Mouse (Mus musculus) CH12.LX (cell line): ENCODE data around the gene Txndc16. TPM values are rescaled to one million over a fixed set of nuclear protein-coding genes. Genes with fewer than 3 reads are reported as not detected.

Source experiments
- DNase-seq: peaks from one replicate; pipeline ENCODE4 v3.0.0-alpha.2; 2013; ENCODE audit errors: extremely low read depth
- H3K27ac ChIP-seq: 2 replicates; pipeline ENCODE4 v1.5.1; 2012; ENCODE audit warnings: low read depth, mild to moderate bottlenecking, control low read depth, moderate library complexity; ENCODE audit not compliant: insufficient read depth
- H3K27me3 ChIP-seq: replicated peaks from 2 replicates; pipeline ENCODE3; 2012; ENCODE audit warnings: inconsistent platforms
- H3K36me3 ChIP-seq, 2 experiments: replicated peaks in 1 of 2; 2 replicates each; pipeline versions ENCODE3 to v1.6.1; 2012; ENCODE audit warnings: inconsistent platforms in 1 of 2, low read length in 1 of 2, mild to moderate bottlenecking in 1 of 2, mixed read lengths in 1 of 2, moderate library complexity in 1 of 2; ENCODE audit not compliant: control insufficient read depth in 1 of 2, insufficient read depth in 1 of 2
- H3K4me1 ChIP-seq, 2 experiments: 2 replicates each; pipeline ENCODE4 v1.6.1; 2012; ENCODE audit warnings: inconsistent platforms in 1 of 2, moderate library complexity in 1 of 2; ENCODE audit not compliant: insufficient read depth in 2 of 2, control insufficient read depth in 1 of 2
- H3K4me2 ChIP-seq: 2 replicates; pipeline ENCODE4 v1.6.1; 2012; ENCODE audit warnings: low read depth, mild to moderate bottlenecking, control low read depth; ENCODE audit not compliant: poor library complexity, insufficient read depth, severe bottlenecking
- H3K4me3 ChIP-seq, 3 experiments: fragments of 150-350 bp in 1 of 3; sonication (generic) in 1 of 3; replicated peaks in 1 of 3; 2 replicates each; pipeline versions ENCODE3 to v1.5.1; 2011 to 2012; ENCODE audit warnings: low read depth in 2 of 3, low read length in 2 of 3, mild to moderate bottlenecking in 2 of 3, moderate library complexity in 2 of 3, control low read depth in 1 of 3, improper control_type of control experiment in 1 of 3, inconsistent platforms in 1 of 3, mixed read lengths in 1 of 3; ENCODE audit not compliant: poor library complexity in 1 of 3
- H3K79me2 ChIP-seq: replicated peaks from 2 replicates; pipeline ENCODE4 v1.6.1; 2012; ENCODE audit warnings: mild to moderate bottlenecking, moderate library complexity; ENCODE audit not compliant: control insufficient read depth, poor library complexity, insufficient read depth, severe bottlenecking; ENCODE audit errors: extremely low read depth
- H3K9ac ChIP-seq: 2 replicates; pipeline ENCODE4 v1.6.1; 2012; ENCODE audit warnings: low read depth, mild to moderate bottlenecking, control low read depth, moderate library complexity; ENCODE audit not compliant: insufficient read depth
- H3K9me3 ChIP-seq: replicated peaks from 2 replicates; pipeline ENCODE3; 2012; ENCODE audit warnings: low read length, inconsistent platforms, mixed read lengths
- BHLHE40 ChIP-seq: IDR thresholded peaks from 2 replicates; pipeline ENCODE4 v1.6.1; 2011; ENCODE audit warnings: mild to moderate bottlenecking, low read depth, low read length, improper control_type of control experiment
- CTCF ChIP-seq, 2 experiments: IDR thresholded peaks in 1 of 2; conservative IDR thresholded peaks in 1 of 2; 2 replicates each; pipeline ENCODE4 v1.5.1; 2011 to 2012; ENCODE audit warnings: low read depth in 2 of 2, low read length in 2 of 2, improper control_type of control experiment in 1 of 2, inconsistent platforms in 1 of 2, mild to moderate bottlenecking in 1 of 2, moderate library complexity in 1 of 2
- GABPA ChIP-seq: IDR thresholded peaks from 2 replicates; pipeline ENCODE4 v1.6.1; 2012; ENCODE audit warnings: low read depth, low read length, improper control_type of control experiment, inconsistent platforms; ENCODE audit not compliant: insufficient replicate concordance
- HCFC1 ChIP-seq: IDR thresholded peaks from 2 replicates; pipeline ENCODE4 v1.6.1; 2012; ENCODE audit warnings: low read depth, mild to moderate bottlenecking, inconsistent platforms, low read length, improper control_type of control experiment
- JUN ChIP-seq: IDR thresholded peaks from 2 replicates; pipeline ENCODE4 v1.6.1; 2011; ENCODE audit warnings: low read depth, mild to moderate bottlenecking, low read length, improper control_type of control experiment, moderate library complexity; ENCODE audit not compliant: insufficient read depth
- JUND ChIP-seq: conservative IDR thresholded peaks from 2 replicates; pipeline ENCODE4 v1.6.1; 2011; ENCODE audit warnings: low read depth, low read length, improper control_type of control experiment
- KAT2A ChIP-seq: IDR thresholded peaks from 2 replicates; pipeline ENCODE4 v1.6.1; 2012; ENCODE audit warnings: low read length, improper control_type of control experiment, inconsistent platforms; ENCODE audit not compliant: insufficient replicate concordance
- MAX ChIP-seq: IDR thresholded peaks from 2 replicates; pipeline ENCODE4 v1.6.1; 2011; ENCODE audit warnings: low read length, improper control_type of control experiment
- MAZ ChIP-seq: IDR thresholded peaks from 2 replicates; pipeline ENCODE4 v1.6.1; 2012; ENCODE audit warnings: low read depth, mild to moderate bottlenecking, inconsistent platforms, low read length, improper control_type of control experiment, moderate library complexity
- MXI1 ChIP-seq: IDR thresholded peaks from 2 replicates; pipeline ENCODE4 v1.6.1; 2011; ENCODE audit warnings: mild to moderate bottlenecking, low read depth, low read length, improper control_type of control experiment
- MYC ChIP-seq: IDR thresholded peaks from 2 replicates; pipeline ENCODE4 v1.6.1; 2011; ENCODE audit warnings: low read depth, mild to moderate bottlenecking, improper control_type of control experiment, low read length
- NELFE ChIP-seq: IDR thresholded peaks from 2 replicates; pipeline ENCODE4 v1.6.1; 2011; ENCODE audit warnings: low read depth, low read length, improper control_type of control experiment
- NRF1 ChIP-seq: IDR thresholded peaks from 2 replicates; pipeline ENCODE4 v1.6.1; 2014; ENCODE audit warnings: low read depth, mild to moderate bottlenecking, inconsistent platforms, low read length, improper control_type of control experiment, moderate library complexity
- PAX5 ChIP-seq: IDR thresholded peaks from 2 replicates; pipeline ENCODE4 v1.6.1; 2012; ENCODE audit warnings: low read length, inconsistent platforms, mixed read lengths
- POLR2AphosphoS2 ChIP-seq: IDR thresholded peaks from 2 replicates; pipeline ENCODE4 v1.6.1; 2011; ENCODE audit warnings: low read depth, low read length, improper control_type of control experiment
- RAD21 ChIP-seq: IDR thresholded peaks from 2 replicates; pipeline ENCODE4 v1.6.1; 2011; ENCODE audit warnings: low read depth, mild to moderate bottlenecking, low read length, improper control_type of control experiment, moderate library complexity
- TBP ChIP-seq: conservative IDR thresholded peaks from 2 replicates; pipeline ENCODE4 v1.6.1; 2011; ENCODE audit warnings: low read depth, low read length, improper control_type of control experiment
- TCF12 ChIP-seq: IDR thresholded peaks from 2 replicates; pipeline ENCODE4 v1.6.1; 2014; ENCODE audit warnings: low read depth, mild to moderate bottlenecking, inconsistent platforms, low read length, improper control_type of control experiment
- UBTF ChIP-seq: IDR thresholded peaks from 2 replicates; pipeline ENCODE4 v1.6.1; 2012; ENCODE audit warnings: low read depth, mild to moderate bottlenecking, inconsistent platforms, low read length, improper control_type of control experiment, moderate library complexity
- USF1 ChIP-seq: IDR thresholded peaks from 2 replicates; pipeline ENCODE4 v1.6.1; 2014; ENCODE audit warnings: low read depth, mild to moderate bottlenecking, inconsistent platforms, low read length, improper control_type of control experiment
- USF2 ChIP-seq: conservative IDR thresholded peaks from 2 replicates; pipeline ENCODE4 v1.6.1; 2011; ENCODE audit warnings: low read depth, low read length, improper control_type of control experiment
- ZC3H11A ChIP-seq: IDR thresholded peaks from 2 replicates; pipeline ENCODE4 v1.6.1; 2012; ENCODE audit warnings: low read depth, mild to moderate bottlenecking, inconsistent platforms, low read length, improper control_type of control experiment
- ZKSCAN1 ChIP-seq: IDR thresholded peaks from 2 replicates; pipeline ENCODE4 v1.6.1; 2012; ENCODE audit warnings: low read depth, inconsistent platforms, low read length, improper control_type of control experiment, borderline replicate concordance
- ZMIZ1 ChIP-seq: IDR thresholded peaks from 2 replicates; pipeline ENCODE4 v1.6.1; 2012; ENCODE audit warnings: low read depth, mild to moderate bottlenecking, inconsistent platforms, low read length, improper control_type of control experiment
- ZNF384 ChIP-seq: IDR thresholded peaks from 2 replicates; pipeline ENCODE4 v1.6.1; 2012; ENCODE audit warnings: low read depth, low read length, improper control_type of control experiment, inconsistent platforms
- dilution Hi-C: fragments of 300-500 bp; cut with MboI; formaldehyde crosslinking; loops from 2 replicates; pipeline ENCODE4 v1.14.3; 2020; ENCODE audit warnings: low sequenced_read_pairs; ENCODE audit not compliant: extremely low pct_unique_long_range_greater_than_20kb, extremely low pct_ligation_motif_present
- in situ Hi-C: fragments of 300-500 bp; cut with MboI; formaldehyde crosslinking; loops from 3 replicates; pipeline ENCODE4 v1.14.3; 2019; ENCODE audit warnings: low sequenced_read_pairs, low pct_ligation_motif_present, low pct_unique_long_range_greater_than_20kb, mixed read lengths
- polyA plus RNA-seq: library from polyadenylated mRNA; unstranded; fragments of >175 nt; gene quantifications from 2 replicates; pipeline ENCODE4 v1.2.1, GENCODE M21; 2012; ENCODE audit warnings: low read depth; ENCODE audit not compliant: insufficient read length
- total RNA-seq, 2 experiments: library from RNA; depleted of rRNA; stranded (reverse); fragments of 300-350 nt in 1 of 2; fragments of >200 nt in 1 of 2; gene quantifications; 2 replicates each; pipeline ENCODE4 v1.2.3; 2012 to 2014

Gene Txndc16
- total and polyA plus RNA-seq, 3 experiments = 7.8 to 15.2 (median 8.0) TPM

DNA sequence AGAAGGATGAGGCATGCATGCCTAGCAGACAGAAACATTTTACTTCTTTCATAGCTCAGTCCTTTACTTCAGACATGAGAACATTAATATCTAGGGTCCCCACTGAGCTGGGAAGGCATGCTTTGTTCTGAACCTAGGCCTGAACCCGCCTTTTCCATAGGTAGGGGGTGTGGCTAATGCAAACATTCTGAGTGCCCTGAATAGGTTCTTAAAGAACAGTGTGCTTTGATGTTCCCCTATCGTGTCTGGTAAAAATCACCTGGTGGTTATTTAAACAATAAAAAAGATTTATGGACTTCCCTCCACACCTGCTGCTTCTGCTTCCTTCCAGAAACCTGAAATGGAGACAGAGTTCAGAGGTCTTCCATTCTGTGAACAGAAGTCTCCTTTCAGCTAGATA, 40.9 kb downstream of the Txndc16 start:
- no peak overlapping the region for H3K9ac ChIP-seq
- H3K4me2 ChIP-seq = no peak overlapping the region
- H3K4me3 ChIP-seq = no peak overlapping the region
- H3K27ac ChIP-seq = no peak overlapping the region
- TF ChIP-seq TCF12 = no peak
- no peak for TF ChIP-seq GABPA
- TF ChIP-seq POLR2AphosphoS2 = no peak
- no peak for TF ChIP-seq CTCF (conservative IDR thresholded peaks at IDR 0.05 in 1 of 2, IDR thresholded peaks at IDR 0.05 in 1 of 2; ENCODE audit: low read depth in 2 of 2, low read length in 2 of 2)
- no peak for TF ChIP-seq RAD21
- TF ChIP-seq ZKSCAN1 = no peak
- TF ChIP-seq NELFE = no peak
- peaks cover 0 to 10% of the 10 kb centered on the region in 2 experiments for H3K36me3 ChIP-seq
- H3K4me1 ChIP-seq = peaks cover 0 to 14% of the 10 kb centered on the region in 2 experiments; a peak in 1 of 4 replicates
- DNase-seq = no peak
- H3K9me3 ChIP-seq = no peaks in the 10 kb centered on the region
- in situ Hi-C loops (no loop called here), dilution Hi-C loops (no loop called here)
- no peaks in the 10 kb centered on the region for H3K27me3 ChIP-seq
- no peaks in the 10 kb centered on the region for H3K79me2 ChIP-seq

GRCm38 (mm10) chr14:45175012-45175740, 45.0 kb downstream of the Txndc16 start:
- TF ChIP-seq MAX (no peak), NRF1 (no peak), HCFC1 (no peak), JUND (no peak), UBTF (no peak), PAX5 (no peak), ZC3H11A (no peak), KAT2A (no peak), BHLHE40 (no peak), ZMIZ1 (no peak), ZNF384 (no peak), TBP (no peak), JUN (no peak), MAZ (no peak), MYC (no peak), USF2 (no peak), TCF12 (no peak), MXI1 (no peak), USF1 (no peak), ZKSCAN1 (no peak)
- Histone ChIP-seq H3K4me1 (peaks cover 0 to 16% of the 10 kb centered on the region in 2 experiments; a peak in 1 of 4 replicates), H3K27ac (no peak overlapping the region), H3K9me3 (no peaks in the 10 kb centered on the region), H3K9ac (no peak overlapping the region), H3K27me3 (no peaks in the 10 kb centered on the region), H3K79me2 (no peaks in the 10 kb centered on the region), H3K4me2 (no peak overlapping the region), H3K36me3 (no peaks in the 10 kb centered on the region), H3K4me3 (no peak overlapping the region)
- dilution Hi-C loops = no loop called here
- in situ Hi-C loops = no loop called here
- DNase-seq = no peak
